Mouse (Mus musculus): ENCODE data around the gene Ptcd2. TPM values are rescaled to one million over a fixed set of nuclear protein-coding genes. Genes with fewer than 3 reads are reported as not detected.
"Not testable (repeated sequence)": the region's sequence is repeated elsewhere in the genome, so short reads cannot be mapped to it uniquely, and the experiment has no call there.

Gene Ptcd2
- polyA plus RNA-seq, 1 experiment from 2014 or later = 52.9 TPM

- Histone ChIP-seq H3K27me3 (replicated peaks; ENCODE audit: low read depth, poor library complexity, severe bottlenecking) (no peaks in the 10 kb centered on the region), H3K36me3 (replicated peaks) (peaks cover 61% of the 10 kb centered on the region), H3K4me3 (peak overlapping the region; percentile 56), H3K27ac (replicated peaks) (peak overlapping the region; percentile 84), H3K4me1 (peaks cover 9% of the 10 kb centered on the region; the same call in 1 of the 2 replicates), H3K9me3 (no peaks in the 10 kb centered on the region)
- DNase-seq (ENCODE audit: low spot score) = peak; percentile 96
- WGBS = 12% methylated on average over 28 of the region's 28 CpGs
Measured at GRCm38 (mm10) chr13:99352758-99353489, 8.4 kb upstream of the Ptcd2 start.

GRCm38 (mm10) chr13:99351596-99351995, 7.1 kb upstream of the Ptcd2 start:
- peaks cover 65% of the 10 kb centered on the region for H3K36me3 ChIP-seq (replicated peaks)
- no peak for DNase-seq (ENCODE audit: low spot score)
- peaks cover 9% of the 10 kb centered on the region; the same call in 1 of the 2 replicates for H3K4me1 ChIP-seq
- 85% methylated on average over 3 of the region's 3 CpGs for WGBS
- H3K9me3 ChIP-seq = no peaks in the 10 kb centered on the region
- no peak overlapping the region for H3K27ac ChIP-seq (replicated peaks)
- H3K27me3 ChIP-seq (replicated peaks; ENCODE audit: low read depth, poor library complexity, severe bottlenecking) = no peaks in the 10 kb centered on the region
- H3K4me3 ChIP-seq = no peak overlapping the region

GRCm38 (mm10) chr13:99351186-99351585, 6.7 kb upstream of the Ptcd2 start:
- 62% methylated on average over 8 of the region's 8 CpGs for WGBS
- peaks cover 65% of the 10 kb centered on the region for H3K36me3 ChIP-seq (replicated peaks)
- no peak overlapping the region for H3K4me3 ChIP-seq
- no peaks in the 10 kb centered on the region for H3K9me3 ChIP-seq
- H3K27ac ChIP-seq (replicated peaks) = no peak overlapping the region
- DNase-seq (ENCODE audit: low spot score) = no peak
- H3K4me1 ChIP-seq = peaks cover 9% of the 10 kb centered on the region; the same call in 1 of the 2 replicates
- no peaks in the 10 kb centered on the region for H3K27me3 ChIP-seq (replicated peaks; ENCODE audit: low read depth, poor library complexity, severe bottlenecking)

GRCm38 (mm10) chr13:99350009-99350408, 5.5 kb upstream of the Ptcd2 start:
- no peaks in the 10 kb centered on the region for H3K9me3 ChIP-seq
- no peaks in the 10 kb centered on the region for H3K27me3 ChIP-seq (replicated peaks; ENCODE audit: low read depth, poor library complexity, severe bottlenecking)
- peaks cover 18% of the 10 kb centered on the region for H3K4me1 ChIP-seq
- no peak overlapping the region for H3K4me3 ChIP-seq
- WGBS = 90% methylated on average over 6 of the region's 6 CpGs
- H3K27ac ChIP-seq (replicated peaks) = no peak overlapping the region
- no peak for DNase-seq (ENCODE audit: low spot score)
- peaks cover 54% of the 10 kb centered on the region for H3K36me3 ChIP-seq (replicated peaks)

- Histone ChIP-seq H3K4me1 (peaks cover 16% of the 10 kb centered on the region), H3K36me3 (replicated peaks) (peaks cover 62% of the 10 kb centered on the region), H3K27me3 (replicated peaks; ENCODE audit: low read depth, poor library complexity, severe bottlenecking) (no peaks in the 10 kb centered on the region), H3K4me3 (peak overlapping the region; percentile 92), H3K9me3 (no peaks in the 10 kb centered on the region), H3K27ac (replicated peaks) (peak overlapping the region; percentile 95)
- DNase-seq (ENCODE audit: low spot score) = no peak
- 3% methylated on average over 30 of the region's 30 CpGs for WGBS
Measured at GRCm38 (mm10) chr13:99343876-99344598, 468 bp downstream of the Ptcd2 start.

GRCm38 (mm10) chr13:99341504-99341903, 3.0 kb downstream of the Ptcd2 start:
- no peaks in the 10 kb centered on the region for H3K27me3 ChIP-seq (replicated peaks; ENCODE audit: low read depth, poor library complexity, severe bottlenecking)
- peaks cover 16% of the 10 kb centered on the region for H3K4me1 ChIP-seq
- WGBS = 94% methylated on average over 6 of the region's 6 CpGs
- H3K4me3 ChIP-seq = no peak overlapping the region
- H3K36me3 ChIP-seq (replicated peaks) = peaks cover 64% of the 10 kb centered on the region
- H3K9me3 ChIP-seq = no peaks in the 10 kb centered on the region
- no peak for DNase-seq (ENCODE audit: low spot score)
- H3K27ac ChIP-seq (replicated peaks) = no peak overlapping the region

- no peak overlapping the region for H3K27ac ChIP-seq (replicated peaks)
- H3K4me1 ChIP-seq = no peaks in the 10 kb centered on the region
- H3K9me3 ChIP-seq = no peaks in the 10 kb centered on the region
- H3K27me3 ChIP-seq (replicated peaks; ENCODE audit: low read depth, poor library complexity, severe bottlenecking) = no peaks in the 10 kb centered on the region
- H3K4me3 ChIP-seq = no peak overlapping the region
- H3K36me3 ChIP-seq (replicated peaks) = peaks cover 96% of the 10 kb centered on the region
- no peak for DNase-seq (ENCODE audit: low spot score)
- WGBS = 87% methylated on average over 6 of the region's 6 CpGs
Measured at GRCm38 (mm10) chr13:99337510-99337909, 7.0 kb downstream of the Ptcd2 start.

GRCm38 (mm10) chr13:99331255-99331654, 13.2 kb downstream of the Ptcd2 start:
- no peaks in the 10 kb centered on the region for H3K9me3 ChIP-seq
- H3K27ac ChIP-seq (replicated peaks) = no peak overlapping the region
- 67% methylated on average over 4 of the region's 4 CpGs for WGBS
- H3K36me3 ChIP-seq (replicated peaks) = peaks cover 97% of the 10 kb centered on the region
- no peak for DNase-seq (ENCODE audit: low spot score)
- no peaks in the 10 kb centered on the region for H3K27me3 ChIP-seq (replicated peaks; ENCODE audit: low read depth, poor library complexity, severe bottlenecking)
- H3K4me3 ChIP-seq = no peak overlapping the region
- H3K4me1 ChIP-seq = no peaks in the 10 kb centered on the region

- DNase-seq (ENCODE audit: low spot score); H3K4me3 ChIP-seq; H3K9me3 ChIP-seq; H3K27ac ChIP-seq (replicated peaks); H3K4me1 ChIP-seq; H3K27me3 ChIP-seq (replicated peaks; ENCODE audit: low read depth, poor library complexity, severe bottlenecking): not testable (repeated sequence)
- H3K36me3 ChIP-seq (replicated peaks) = peaks cover 95% of the 10 kb centered on the region
- 91% methylated on average over 8 of the region's 8 CpGs for WGBS
Measured at GRCm38 (mm10) chr13:99324337-99324685, 20.2 kb downstream of the Ptcd2 start.

- no peak overlapping the region for H3K27ac ChIP-seq (replicated peaks)
- DNase-seq (ENCODE audit: low spot score) = no peak
- no peaks in the 10 kb centered on the region for H3K27me3 ChIP-seq (replicated peaks; ENCODE audit: low read depth, poor library complexity, severe bottlenecking)
- WGBS = 83% methylated on average over 7 of the region's 7 CpGs
- no peaks in the 10 kb centered on the region for H3K9me3 ChIP-seq
- no peak overlapping the region for H3K4me3 ChIP-seq
- no peaks in the 10 kb centered on the region for H3K4me1 ChIP-seq
- peaks cover 94% of the 10 kb centered on the region for H3K36me3 ChIP-seq (replicated peaks)
Measured at GRCm38 (mm10) chr13:99323632-99324336, 20.7 kb downstream of the Ptcd2 start.

- H3K9me3 ChIP-seq; H3K27ac ChIP-seq (replicated peaks); DNase-seq (ENCODE audit: low spot score); H3K4me1 ChIP-seq; H3K4me3 ChIP-seq; H3K27me3 ChIP-seq (replicated peaks; ENCODE audit: low read depth, poor library complexity, severe bottlenecking): not testable (repeated sequence)
- H3K36me3 ChIP-seq (replicated peaks) = peaks cover 86% of the 10 kb centered on the region
- 90% methylated on average over 13 of the region's 13 CpGs for WGBS
Measured at GRCm38 (mm10) chr13:99322915-99323314, 21.6 kb downstream of the Ptcd2 start.

GRCm38 (mm10) chr13:99320453-99320852, 24.1 kb downstream of the Ptcd2 start:
- WGBS = 91% methylated on average over 7 of the region's 7 CpGs
- no peak for DNase-seq (ENCODE audit: low spot score)
- Histone ChIP-seq H3K4me1 (no peaks in the 10 kb centered on the region), H3K27me3 (replicated peaks; ENCODE audit: low read depth, poor library complexity, severe bottlenecking) (no peaks in the 10 kb centered on the region), H3K27ac (replicated peaks) (no peak overlapping the region), H3K4me3 (no peak overlapping the region), H3K9me3 (no peaks in the 10 kb centered on the region), H3K36me3 (replicated peaks) (peaks cover 61% of the 10 kb centered on the region)

All from embryonic facial prominence, embryonic 10.5 days (tissue).